Mouse (Mus musculus) 416B (cell line): ENCODE results near the gene Hecw1.

Experiments
- DNase-seq: peaks from one replicate; pipeline ENCODE4 v3.0.0; 2011; ENCODE audit warnings: low read depth

The Hecw1 gene

GRCm38 (mm10) chr13:14522906-14523269, at the start of gene Hecw1:
Hecw1 (minus strand) TSS chr13:14523228.
- DNase-seq = no peak

- DNase-seq = no peak
These were observed 38.3 kb upstream of the Hecw1 start for GRCm38 (mm10) chr13:14561336-14561735.

- no peak for DNase-seq
These were observed 29.6 kb upstream of the Hecw1 start for GRCm38 (mm10) chr13:14552628-14553027.

- DNase-seq = no peak
These were observed 19.8 kb upstream of the Hecw1 start for GRCm38 (mm10) chr13:14542860-14543259.

- DNase-seq = no peak
These were observed 711 bp downstream of the Hecw1 start for GRCm38 (mm10) chr13:14522128-14522905.

- DNase-seq = no peak
These were observed 1.3 kb downstream of the Hecw1 start for GRCm38 (mm10) chr13:14521746-14522127.

- DNase-seq = no peak
These were observed 3.4 kb downstream of the Hecw1 start for GRCm38 (mm10) chr13:14519605-14520004.

- no peak for DNase-seq
These were observed 5.5 kb downstream of the Hecw1 start for GRCm38 (mm10) chr13:14517478-14517877.

- no peak for DNase-seq
These were observed 7.9 kb downstream of the Hecw1 start for GRCm38 (mm10) chr13:14515106-14515505.

- DNase-seq = no peak
These were observed 9.1 kb downstream of the Hecw1 start for GRCm38 (mm10) chr13:14513934-14514333.

- DNase-seq = no peak
These were observed 16.3 kb downstream of the Hecw1 start for GRCm38 (mm10) chr13:14506765-14507164.

- DNase-seq = no peak
These were observed 22.8 kb downstream of the Hecw1 start for GRCm38 (mm10) chr13:14500251-14500650.

GRCm38 (mm10) chr13:14498780-14499179, 24.2 kb downstream of the Hecw1 start:
- DNase-seq = no peak

GRCm38 (mm10) chr13:14496954-14497353, 26.1 kb downstream of the Hecw1 start:
- DNase-seq = no peak

- DNase-seq = no peak
These were observed 35.2 kb downstream of the Hecw1 start for GRCm38 (mm10) chr13:14487812-14488211.

GRCm38 (mm10) chr13:14471121-14471520, 51.9 kb downstream of the Hecw1 start:
- no peak for DNase-seq

- no peak for DNase-seq
These were observed 55.5 kb downstream of the Hecw1 start for GRCm38 (mm10) chr13:14467517-14467916.

GRCm38 (mm10) chr13:14461036-14461435, 62.0 kb downstream of the Hecw1 start:
- DNase-seq = no peak

GRCm38 (mm10) chr13:14457043-14457442, 66.0 kb downstream of the Hecw1 start:
- DNase-seq = no peak

- no peak for DNase-seq
These were observed 83.5 kb downstream of the Hecw1 start for GRCm38 (mm10) chr13:14439540-14439939.

GRCm38 (mm10) chr13:14428845-14429553, 94.0 kb downstream of the Hecw1 start:
- DNase-seq = no peak

GRCm38 (mm10) chr13:14424836-14425235, 98.2 kb downstream of the Hecw1 start:
- DNase-seq = no peak

- no peak for DNase-seq
These were observed 109.6 kb downstream of the Hecw1 start for GRCm38 (mm10) chr13:14413405-14413804.

GRCm38 (mm10) chr13:14374470-14374869, 148.6 kb downstream of the Hecw1 start:
- DNase-seq = no peak
